Mouse (Mus musculus): ENCODE measurements at regions not wholly inside any gene's neighbourhood (a gene's known extent, or its start where the extent isn't known, plus 50 kb on each side); places are given as distances from the start of the nearest gene placed in this dataset.

- no peaks in the 10 kb centered on the region for H3K79me3 ChIP-seq (ENCODE audit: low read depth)
- no peaks in the 10 kb centered on the region for H3K27me3 ChIP-seq (ENCODE audit: control insufficient read depth, insufficient read depth, insufficient read length)
- H3K36me3 ChIP-seq (ENCODE audit: control insufficient read depth, insufficient read depth) = no peaks in the 10 kb centered on the region
- TF ChIP-seq FOSL1 (IDR thresholded peaks at IDR 0.05; ENCODE audit: insufficient read depth, low read length, poor library complexity, severe bottlenecking) (no peak), CEBPB (IDR thresholded peaks at IDR 0.05; ENCODE audit: low read depth) (no peak), MYOD1 (IDR thresholded peaks at IDR 0.05; ENCODE audit: control insufficient read depth, insufficient read length, low read depth) (no peak)
- H3ac ChIP-seq (ENCODE audit: control insufficient read depth, insufficient read length, low read depth) = no peak overlapping the region
- H3K79me2 ChIP-seq (ENCODE audit: control insufficient read depth, insufficient read depth) = no peaks in the 10 kb centered on the region
- H3K4me3 ChIP-seq (ENCODE audit: insufficient read depth, poor library complexity, severe bottlenecking) = no peak overlapping the region
These were observed 71.2 kb downstream of the Rbm11 start for GRCm38 (mm10) chr16:75663871-75664270.

GRCm38 (mm10) chr16:75667589-75667988 lies 74.9 kb downstream of the Rbm11 start:
- no peak overlapping the region for H3ac ChIP-seq (ENCODE audit: control insufficient read depth, insufficient read length, low read depth)
- H3K79me3 ChIP-seq (ENCODE audit: low read depth) = no peaks in the 10 kb centered on the region
- H3K27me3 ChIP-seq (ENCODE audit: control insufficient read depth, insufficient read depth, insufficient read length) = no peaks in the 10 kb centered on the region
- no peaks in the 10 kb centered on the region for H3K36me3 ChIP-seq (ENCODE audit: control insufficient read depth, insufficient read depth)
- TF ChIP-seq MYOG (IDR thresholded peaks at IDR 0.05; ENCODE audit: control insufficient read depth, extremely low read depth, insufficient read length) = no peak
- TF ChIP-seq CEBPB (IDR thresholded peaks at IDR 0.05; ENCODE audit: low read depth) = no peak
- no peak overlapping the region for H3K4me3 ChIP-seq (ENCODE audit: insufficient read depth, poor library complexity, severe bottlenecking)
- H3K79me2 ChIP-seq (ENCODE audit: control insufficient read depth, insufficient read depth) = no peaks in the 10 kb centered on the region

DNA sequence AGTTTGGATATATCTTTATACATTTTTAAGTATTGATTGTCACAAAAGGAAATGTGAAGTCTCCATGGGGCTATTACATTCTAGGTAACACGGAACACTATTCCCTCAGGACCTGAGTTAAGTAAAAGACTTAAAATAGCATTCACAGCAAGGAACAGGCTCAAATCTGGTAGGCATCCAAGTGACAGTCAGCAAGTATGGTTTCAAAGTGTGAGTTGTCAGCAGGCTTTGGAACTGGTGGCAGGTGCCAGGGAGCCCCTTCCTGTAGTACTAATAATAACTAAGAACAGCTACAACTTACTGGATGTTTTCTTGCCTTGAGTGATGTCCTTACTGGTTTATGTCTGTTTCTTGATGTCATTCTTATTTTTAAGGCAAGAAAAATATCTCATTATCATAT lies 79.5 kb downstream of the Rbm11 start:
- H3K79me2 ChIP-seq (ENCODE audit: control insufficient read depth, insufficient read depth) = no peaks in the 10 kb centered on the region
- H3K79me3 ChIP-seq (ENCODE audit: low read depth) = no peaks in the 10 kb centered on the region
- H3K36me3 ChIP-seq (ENCODE audit: control insufficient read depth, insufficient read depth) = no peaks in the 10 kb centered on the region
- H3K27me3 ChIP-seq (ENCODE audit: control insufficient read depth, insufficient read depth, insufficient read length) = no peaks in the 10 kb centered on the region
- H3K4me3 ChIP-seq (ENCODE audit: insufficient read depth, poor library complexity, severe bottlenecking) = no peak overlapping the region
- no peak overlapping the region for H3ac ChIP-seq (ENCODE audit: control insufficient read depth, insufficient read length, low read depth)
- TF ChIP-seq USF1 (IDR thresholded peaks at IDR 0.05; ENCODE audit: low read depth) (no peak), CTCF (IDR thresholded peaks at IDR 0.05; ENCODE audit: control insufficient read depth, insufficient read depth, insufficient read length) (no peak), MYOG (IDR thresholded peaks at IDR 0.05; ENCODE audit: control insufficient read depth, extremely low read depth, insufficient read length) (no peak), MYOD1 (IDR thresholded peaks at IDR 0.05; ENCODE audit: control insufficient read depth, insufficient read length, low read depth) (no peak), FOSL1 (IDR thresholded peaks at IDR 0.05; ENCODE audit: insufficient read depth, low read length, poor library complexity, severe bottlenecking) (no peak), CEBPB (IDR thresholded peaks at IDR 0.05; ENCODE audit: low read depth) (no peak), MAX (IDR thresholded peaks at IDR 0.05) (no peak)

DNA sequence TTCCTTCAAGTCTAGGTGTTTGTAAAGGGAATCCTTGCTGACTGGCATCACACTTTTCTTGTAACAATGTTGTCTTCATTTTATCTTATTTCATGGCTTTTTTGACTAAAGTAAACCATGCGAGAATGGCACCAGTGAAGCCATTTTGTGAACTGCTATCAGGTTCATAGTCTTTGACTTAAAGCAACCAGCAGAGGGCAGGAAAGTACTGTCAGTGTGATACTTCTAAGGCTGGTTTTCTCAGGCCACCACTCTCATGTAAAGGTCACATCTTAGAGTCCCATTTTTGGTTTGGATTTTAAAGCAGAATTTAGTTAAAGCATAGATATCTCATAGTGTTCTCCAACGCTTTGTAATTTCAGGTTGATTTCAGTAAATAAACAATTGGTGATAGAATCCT lies 83.2 kb downstream of the Rbm11 start:
- TF ChIP-seq CEBPB (IDR thresholded peaks at IDR 0.05; ENCODE audit: low read depth) (no peak), CTCF (IDR thresholded peaks at IDR 0.05; ENCODE audit: control insufficient read depth, insufficient read depth, insufficient read length) (peak; percentile 35)
- Histone ChIP-seq H3K36me3 (ENCODE audit: control insufficient read depth, insufficient read depth) (no peaks in the 10 kb centered on the region), H3ac (ENCODE audit: control insufficient read depth, insufficient read length, low read depth) (no peak overlapping the region), H3K79me2 (ENCODE audit: control insufficient read depth, insufficient read depth) (no peaks in the 10 kb centered on the region), H3K27me3 (ENCODE audit: control insufficient read depth, insufficient read depth, insufficient read length) (no peaks in the 10 kb centered on the region), H3K79me3 (ENCODE audit: low read depth) (no peaks in the 10 kb centered on the region), H3K4me3 (ENCODE audit: insufficient read depth, poor library complexity, severe bottlenecking) (no peak overlapping the region)

DNA sequence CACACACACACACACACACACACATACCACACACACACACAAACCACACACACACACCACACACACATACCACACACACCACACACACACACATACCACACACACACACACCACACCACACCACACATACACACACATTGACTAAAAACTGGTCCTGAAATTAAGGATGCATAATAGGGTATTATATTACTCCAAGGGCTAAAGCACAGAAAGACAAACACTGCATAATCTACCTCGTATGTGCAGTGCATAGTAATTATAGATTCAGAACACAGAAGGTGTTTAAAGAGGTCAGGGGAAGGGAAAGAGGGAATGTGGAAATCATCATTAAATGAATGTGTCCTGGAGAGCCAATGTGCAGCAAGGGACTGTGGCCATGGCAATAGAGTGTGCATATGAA lies 84.5 kb downstream of the Rbm11 start:
- no peak overlapping the region for H3K4me3 ChIP-seq (ENCODE audit: insufficient read depth, poor library complexity, severe bottlenecking)
- H3K27me3 ChIP-seq (ENCODE audit: control insufficient read depth, insufficient read depth, insufficient read length) = no peaks in the 10 kb centered on the region
- H3K79me2 ChIP-seq (ENCODE audit: control insufficient read depth, insufficient read depth) = no peaks in the 10 kb centered on the region
- no peak for TF ChIP-seq MYOG (IDR thresholded peaks at IDR 0.05; ENCODE audit: control insufficient read depth, extremely low read depth, insufficient read length)
- no peak for TF ChIP-seq USF1 (IDR thresholded peaks at IDR 0.05; ENCODE audit: low read depth)
- no peaks in the 10 kb centered on the region for H3K36me3 ChIP-seq (ENCODE audit: control insufficient read depth, insufficient read depth)
- no peaks in the 10 kb centered on the region for H3K79me3 ChIP-seq (ENCODE audit: low read depth)
- no peak overlapping the region for H3ac ChIP-seq (ENCODE audit: control insufficient read depth, insufficient read length, low read depth)

Data from C2C12 (cell line).